Mouse (Mus musculus): Measurements from ENCODE around the gene Gm10203.

GRCm38 (mm10) chr6:149131111-149131510, 1.1 kb downstream of the Gm10203 start:
- TF ChIP-seq FLI1 (IDR thresholded peaks at IDR 0.05; ENCODE audit: low read length): no peak
- no peak for TF ChIP-seq GATA1 (IDR thresholded peaks at IDR 0.05; ENCODE audit: borderline replicate concordance, low read length)
